Mouse (Mus musculus) ES-Bruce4 (cell line): ENCODE data around the gene Dner.

ENCODE experiments used
- CTCF ChIP-seq: IDR thresholded peaks from one replicate; pipeline ENCODE4 v1.8.1; 2011; ENCODE audit warnings: low read depth, low read length
- POLR2A ChIP-seq: IDR thresholded peaks from one replicate; pipeline ENCODE4 v1.8.1; 2011; ENCODE audit warnings: low read length; ENCODE audit not compliant: insufficient read depth

- TF ChIP-seq CTCF (no peak), POLR2A (no peak)
Measured at GRCm38 (mm10) chr1:84619131-84619760, 76.8 kb downstream of the Dner start.
